Mouse (Mus musculus): ENCODE measurements around the gene Slc7a11. TPM values are rescaled to one million over a fixed set of nuclear protein-coding genes. Genes with fewer than 3 reads are reported as not detected.

Slc7a11 gene
- total and polyA plus RNA-seq, 2 experiments from 2014 or later = 3.9 to 21.7 TPM

DNA sequence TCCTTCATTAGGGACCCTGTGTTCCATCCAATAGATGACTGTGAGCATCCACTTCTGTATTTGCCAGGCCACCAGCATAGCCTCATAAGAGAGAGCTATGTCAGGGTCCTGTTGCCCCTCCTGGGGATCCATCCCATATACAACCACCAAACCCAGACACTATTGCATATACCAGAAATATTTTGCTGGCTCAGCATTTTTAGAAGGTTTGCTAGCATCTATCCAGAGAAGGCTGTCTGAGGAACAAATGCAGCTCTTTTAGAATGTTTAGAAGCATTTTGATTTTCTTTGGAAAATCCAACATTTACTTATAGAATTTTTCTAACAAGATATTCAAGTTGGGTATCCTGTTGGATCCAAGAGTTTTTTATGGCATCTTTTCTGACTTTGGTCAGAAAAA lies 299.3 kb downstream of the Slc7a11 start:
- H3K27ac ChIP-seq (ENCODE audit: low read depth, low read length) = no peak overlapping the region
- no peak overlapping the region for H3K4me2 ChIP-seq (ENCODE audit: low read depth, low read length, poor library complexity, severe bottlenecking)
- H3K9me3 ChIP-seq (ENCODE audit: low read length) = no peaks in the 10 kb centered on the region
- ATAC-seq (ENCODE audit: low FRiP score) (no peak), DNase-seq (ENCODE audit: low spot score) (no peak)
- TF ChIP-seq CTCF (IDR thresholded peaks at IDR 0.05) = no peak
- no peak overlapping the region for H3K4me3 ChIP-seq (ENCODE audit: low read depth, low read length)
- H3K9ac ChIP-seq (replicated peaks; ENCODE audit: low read length, poor library complexity, severe bottlenecking) = no peak overlapping the region
- H3K36me3 ChIP-seq (ENCODE audit: insufficient read depth, low read length) = no peaks in the 10 kb centered on the region
- H3K4me1 ChIP-seq (ENCODE audit: insufficient read depth, low read length) = no peaks in the 10 kb centered on the region
- no peaks in the 10 kb centered on the region for H3K27me3 ChIP-seq (ENCODE audit: insufficient read depth, low read length)

DNA sequence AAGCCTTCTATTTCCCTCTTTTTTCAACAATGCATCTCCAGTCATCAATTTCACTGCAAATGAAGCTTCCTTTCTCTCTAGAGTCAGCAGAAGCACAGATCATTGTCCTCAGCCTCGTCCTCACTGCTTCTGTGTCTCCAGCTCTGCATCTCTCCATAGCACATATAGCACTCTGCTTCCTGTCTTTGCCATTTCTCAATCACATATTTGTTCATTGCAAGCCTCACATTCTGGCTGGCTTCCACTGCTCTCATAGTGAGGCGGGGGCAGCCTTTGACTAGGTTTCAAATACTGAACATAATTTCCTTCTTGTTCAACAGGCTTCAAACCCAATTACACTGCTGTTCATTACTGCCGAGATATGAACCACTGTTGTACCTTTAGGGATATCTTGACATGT lies 305.1 kb downstream of the Slc7a11 start:
- H3K36me3 ChIP-seq (ENCODE audit: insufficient read depth, low read length) = no peaks in the 10 kb centered on the region
- no peak for DNase-seq (ENCODE audit: low spot score)
- H3K4me1 ChIP-seq (ENCODE audit: insufficient read depth, low read length) = no peaks in the 10 kb centered on the region
- H3K4me3 ChIP-seq (ENCODE audit: low read depth, low read length) = no peak overlapping the region
- no peak for ATAC-seq (ENCODE audit: low FRiP score)
- no peak for TF ChIP-seq CTCF (IDR thresholded peaks at IDR 0.05)
- no peak overlapping the region for H3K4me2 ChIP-seq (ENCODE audit: low read depth, low read length, poor library complexity, severe bottlenecking)
- no peak overlapping the region for H3K9ac ChIP-seq (replicated peaks; ENCODE audit: low read length, poor library complexity, severe bottlenecking)
- no peaks in the 10 kb centered on the region for H3K27me3 ChIP-seq (ENCODE audit: insufficient read depth, low read length)
- no peak overlapping the region for H3K27ac ChIP-seq (ENCODE audit: low read depth, low read length)
- 90% methylated on average over 3 of the region's 3 CpGs for WGBS
- H3K9me3 ChIP-seq (ENCODE audit: low read length) = no peaks in the 10 kb centered on the region

DNA sequence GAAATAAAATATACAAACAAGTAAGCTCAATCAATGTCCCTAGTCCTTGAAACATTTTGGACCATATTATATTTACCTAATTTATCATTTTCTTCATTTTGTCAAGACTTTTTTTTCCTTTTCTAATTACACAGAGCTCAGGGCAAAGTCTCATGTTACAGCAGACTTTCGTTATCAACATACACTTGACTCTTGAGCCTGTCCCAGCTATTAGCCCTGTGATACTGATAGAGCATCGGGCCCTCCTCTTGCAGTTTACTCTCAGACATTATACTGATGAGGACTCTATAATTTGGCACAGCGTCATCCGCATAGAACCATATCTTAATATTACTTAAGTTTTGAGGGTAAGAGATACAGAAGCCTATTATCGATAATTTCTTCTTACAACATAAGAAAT lies 311.2 kb downstream of the Slc7a11 start:
- Histone ChIP-seq H3K27ac (ENCODE audit: low read depth, low read length) (no peak overlapping the region), H3K4me2 (ENCODE audit: low read depth, low read length, poor library complexity, severe bottlenecking) (no peak overlapping the region), H3K9me3 (ENCODE audit: low read length) (no peaks in the 10 kb centered on the region), H3K9ac (replicated peaks; ENCODE audit: low read length, poor library complexity, severe bottlenecking) (no peak overlapping the region), H3K36me3 (ENCODE audit: insufficient read depth, low read length) (no peaks in the 10 kb centered on the region), H3K27me3 (ENCODE audit: insufficient read depth, low read length) (no peaks in the 10 kb centered on the region), H3K4me3 (ENCODE audit: low read depth, low read length) (no peak overlapping the region), H3K4me1 (ENCODE audit: insufficient read depth, low read length) (no peaks in the 10 kb centered on the region)
- DNase-seq (ENCODE audit: low spot score) = no peak
- ATAC-seq (ENCODE audit: low FRiP score) = no peak
- no peak for TF ChIP-seq CTCF (IDR thresholded peaks at IDR 0.05)
- 80% methylated on average over 5 of the region's 5 CpGs for WGBS

DNA sequence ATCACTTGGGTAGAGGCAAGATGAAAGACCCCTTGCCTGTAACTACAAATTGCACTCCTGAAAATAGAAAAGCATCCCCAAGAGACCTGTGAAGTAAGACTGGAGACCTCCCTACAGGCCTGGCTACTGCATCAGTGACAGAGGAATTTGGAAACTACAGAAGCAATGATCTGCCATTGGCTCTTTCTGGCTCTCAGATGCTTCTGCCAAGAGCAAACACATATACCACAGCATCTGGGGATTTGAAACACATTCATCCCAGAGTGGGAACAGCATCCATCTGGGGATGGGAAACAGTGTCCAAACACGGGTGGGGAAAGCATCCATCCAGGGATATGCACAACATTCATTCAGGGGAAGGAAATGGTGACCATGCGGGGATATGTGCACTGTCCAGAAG lies 313.1 kb downstream of the Slc7a11 start:
- Histone ChIP-seq H3K4me2 (ENCODE audit: low read depth, low read length, poor library complexity, severe bottlenecking) (no peak overlapping the region), H3K36me3 (ENCODE audit: insufficient read depth, low read length) (no peaks in the 10 kb centered on the region), H3K4me3 (ENCODE audit: low read depth, low read length) (no peak overlapping the region), H3K27me3 (ENCODE audit: insufficient read depth, low read length) (no peaks in the 10 kb centered on the region), H3K9me3 (ENCODE audit: low read length) (no peaks in the 10 kb centered on the region), H3K4me1 (ENCODE audit: insufficient read depth, low read length) (no peaks in the 10 kb centered on the region), H3K9ac (replicated peaks; ENCODE audit: low read length, poor library complexity, severe bottlenecking) (no peak overlapping the region), H3K27ac (ENCODE audit: low read depth, low read length) (no peak overlapping the region)
- ATAC-seq (ENCODE audit: low FRiP score) (no peak), DNase-seq (ENCODE audit: low spot score) (no peak)
- no peak for TF ChIP-seq CTCF (IDR thresholded peaks at IDR 0.05)
- 84% methylated on average over 2 of the region's 2 CpGs for WGBS

DNA sequence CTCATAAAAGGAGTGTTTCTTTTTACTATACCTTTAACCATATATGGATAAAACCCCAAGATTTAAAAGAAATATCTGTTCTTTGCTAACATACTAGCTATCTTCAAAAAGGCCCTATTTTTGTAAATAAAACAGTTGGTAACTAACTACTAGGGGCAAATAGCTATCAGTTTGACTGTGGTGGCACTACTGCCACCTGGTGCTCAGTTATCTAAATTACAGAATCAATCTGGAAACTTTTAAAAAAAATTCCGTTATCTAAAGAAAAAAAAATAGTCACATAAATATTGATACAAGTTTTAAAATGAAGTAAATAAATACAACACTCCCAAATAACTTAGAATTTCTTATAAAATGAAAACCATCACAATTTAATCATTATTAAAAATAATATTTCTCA lies 322.4 kb downstream of the Slc7a11 start:
- Histone ChIP-seq H3K36me3 (ENCODE audit: insufficient read depth, low read length) (no peaks in the 10 kb centered on the region), H3K27me3 (ENCODE audit: insufficient read depth, low read length) (no peaks in the 10 kb centered on the region), H3K4me3 (ENCODE audit: low read depth, low read length) (no peak overlapping the region), H3K4me1 (ENCODE audit: insufficient read depth, low read length) (no peaks in the 10 kb centered on the region), H3K9ac (replicated peaks; ENCODE audit: low read length, poor library complexity, severe bottlenecking) (no peak overlapping the region), H3K27ac (ENCODE audit: low read depth, low read length) (no peak overlapping the region), H3K4me2 (ENCODE audit: low read depth, low read length, poor library complexity, severe bottlenecking) (no peak overlapping the region), H3K9me3 (ENCODE audit: low read length) (no peaks in the 10 kb centered on the region)
- ATAC-seq (ENCODE audit: low FRiP score) (no peak), DNase-seq (ENCODE audit: low spot score) (no peak)
- 68% methylated on average over 1 of the region's 1 CpGs for WGBS
- peak; percentile 41 for TF ChIP-seq CTCF (IDR thresholded peaks at IDR 0.05)

DNA sequence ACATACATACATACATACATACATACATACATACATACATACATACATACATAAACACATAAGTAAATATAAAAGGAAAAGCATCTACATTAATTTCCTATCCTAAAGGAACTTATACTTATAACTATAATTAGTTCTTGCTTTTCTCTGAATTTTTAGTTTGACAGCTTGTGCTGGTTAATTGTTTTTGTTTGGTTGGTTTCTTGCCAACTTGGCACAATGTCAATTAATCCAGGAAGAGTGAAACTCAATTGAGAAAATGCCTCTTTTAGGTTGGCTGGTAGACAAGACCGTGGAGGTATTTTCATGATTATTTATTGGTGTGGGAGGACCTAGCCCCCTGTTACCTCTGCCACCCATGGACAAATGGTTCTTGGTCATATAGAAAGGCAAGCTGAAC lies 327.1 kb downstream of the Slc7a11 start:
- Histone ChIP-seq H3K4me1 (ENCODE audit: insufficient read depth, low read length) (no peaks in the 10 kb centered on the region), H3K27ac (ENCODE audit: low read depth, low read length) (no peak overlapping the region), H3K9me3 (ENCODE audit: low read length) (no peaks in the 10 kb centered on the region), H3K36me3 (ENCODE audit: insufficient read depth, low read length) (no peaks in the 10 kb centered on the region), H3K9ac (replicated peaks; ENCODE audit: low read length, poor library complexity, severe bottlenecking) (no peak overlapping the region), H3K27me3 (ENCODE audit: insufficient read depth, low read length) (no peaks in the 10 kb centered on the region), H3K4me3 (ENCODE audit: low read depth, low read length) (no peak overlapping the region), H3K4me2 (ENCODE audit: low read depth, low read length, poor library complexity, severe bottlenecking) (no peak overlapping the region)
- ATAC-seq (ENCODE audit: low FRiP score) (no peak), DNase-seq (ENCODE audit: low spot score) (peak; percentile 13)
- no peak for TF ChIP-seq CTCF (IDR thresholded peaks at IDR 0.05)
- WGBS = 79% methylated on average over 1 of the region's 1 CpGs

DNA sequence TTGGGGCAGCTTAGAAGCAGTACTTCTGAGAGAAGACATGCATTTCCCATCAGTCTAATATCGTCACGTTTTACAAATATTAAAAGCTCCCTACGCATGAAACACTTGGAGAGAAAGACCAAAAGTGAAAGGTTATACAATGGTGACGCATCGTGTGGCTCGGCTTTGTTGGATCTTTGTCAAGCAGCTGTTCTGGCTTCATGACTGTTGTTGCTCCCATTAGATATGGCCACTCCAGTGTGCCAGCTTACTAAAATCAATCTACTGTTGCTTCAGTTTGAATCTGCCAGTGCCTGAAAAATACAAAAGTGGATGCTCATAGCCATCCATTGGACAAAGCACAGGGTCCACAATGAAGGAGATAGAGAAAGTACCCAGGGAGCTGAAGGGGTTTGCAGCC lies 337.9 kb downstream of the Slc7a11 start:
- TF ChIP-seq CTCF (IDR thresholded peaks at IDR 0.05) = no peak
- 94% methylated on average over 6 of the region's 6 CpGs for WGBS

More for the DNA sequence above, 337.9 kb downstream of the Slc7a11 start:
- Histone ChIP-seq H3K4me1 (ENCODE audit: insufficient read depth, low read length) (no peaks in the 10 kb centered on the region), H3K27me3 (ENCODE audit: insufficient read depth, low read length) (no peaks in the 10 kb centered on the region), H3K9me3 (ENCODE audit: low read length) (no peaks in the 10 kb centered on the region), H3K36me3 (ENCODE audit: insufficient read depth, low read length) (no peaks in the 10 kb centered on the region), H3K27ac (ENCODE audit: low read depth, low read length) (no peak overlapping the region), H3K4me3 (ENCODE audit: low read depth, low read length) (no peak overlapping the region), H3K4me2 (ENCODE audit: low read depth, low read length, poor library complexity, severe bottlenecking) (no peak overlapping the region), H3K9ac (replicated peaks; ENCODE audit: low read length, poor library complexity, severe bottlenecking) (no peak overlapping the region)
- DNase-seq (ENCODE audit: low spot score) = no peak
- ATAC-seq (ENCODE audit: low FRiP score) = no peak

All from midbrain, postnatal 0 days (tissue).